Mouse (Mus musculus) embryonic facial prominence, embryonic 11.5 days (tissue): ENCODE results near the gene Hnrnph3. TPM values are rescaled to one million over a fixed set of nuclear protein-coding genes. Genes with fewer than 3 reads are reported as not detected.

Experiments used
- ATAC-seq: fragments of 200-750 bp; cut with Nextera tagmentation; replicated peaks from 2 replicates; pipeline ENCODE4 v1.8.0; 2017; ENCODE audit warnings: low read depth; ENCODE audit not compliant: insufficient number of reproducible peaks, low FRiP score, low TSS enrichment
- DNase-seq: peaks from one replicate; pipeline ENCODE4 v3.0.0-alpha.2; 2015; ENCODE audit warnings: low spot score
- H3K27ac ChIP-seq: fragments of 300-500 bp; sonication (generic); replicated peaks from 2 replicates; pipeline ENCODE4 v1.5.1; 2014; ENCODE audit warnings: mild to moderate bottlenecking, low read depth, low read length, control low read depth
- H3K27me3 ChIP-seq: fragments of 300-500 bp; sonication (generic); 2 replicates; pipeline ENCODE4 v1.6.1; 2014; ENCODE audit warnings: mild to moderate bottlenecking, low read length, moderate library complexity, mixed read lengths; ENCODE audit not compliant: control insufficient read depth, insufficient read depth
- H3K36me3 ChIP-seq: fragments of 300-500 bp; sonication (generic); replicated peaks from 2 replicates; pipeline ENCODE4 v1.6.1; 2014; ENCODE audit warnings: low read depth, mild to moderate bottlenecking, low read length, moderate library complexity, mixed read lengths; ENCODE audit not compliant: control insufficient read depth, insufficient read depth
- H3K4me1 ChIP-seq: fragments of 300-500 bp; sonication (generic); 2 replicates; pipeline ENCODE4 v1.6.1; 2014; ENCODE audit warnings: low read length, mixed read lengths; ENCODE audit not compliant: control insufficient read depth, insufficient read depth
- H3K4me2 ChIP-seq: fragments of 300-500 bp; sonication (generic); 2 replicates; pipeline ENCODE4 v1.6.1; 2014; ENCODE audit warnings: low read depth, mild to moderate bottlenecking, control low read depth, low read length, moderate library complexity
- H3K4me3 ChIP-seq: fragments of 300-500 bp; sonication (generic); 2 replicates; pipeline ENCODE4 v1.5.1; 2014; ENCODE audit warnings: low read depth, low read length, control low read depth
- H3K9ac ChIP-seq: fragments of 300-500 bp; sonication (generic); replicated peaks from 2 replicates; pipeline ENCODE4 v1.6.1; 2014; ENCODE audit warnings: mild to moderate bottlenecking, control low read depth, low read length
- H3K9me3 ChIP-seq: fragments of 300-500 bp; sonication (generic); replicated peaks from 2 replicates; pipeline ENCODE4 v1.6.1; 2016; ENCODE audit warnings: mild to moderate bottlenecking, low read length, inconsistent platforms, mixed read lengths; ENCODE audit not compliant: control insufficient read depth
- WGBS: fragments of 180-500 bp; shearing (Covaris S2); extraction: QIAGEN DNeasy Blood & Tissue Kit; methylation state at CpG from one replicate; pipeline ENCODE4 v1.1.7; 2014; 5-methylcytosine and 5-hydroxymethylcytosine counted together
- polyA plus RNA-seq: library from polyadenylated mRNA; unstranded; fragments of >200 nt; fragmentation: Nextera tagmentation; extraction: Ambion mirVana; gene quantifications from 2 replicates; pipeline ENCODE4 v1.2.1, GENCODE M21; 2014

The Hnrnph3 gene
- polyA plus RNA-seq, 1 experiment from 2014 or later, result 125 TPM

- 75% methylated on average over 9 of the region's 9 CpGs for WGBS
- no peak overlapping the region for H3K4me3 ChIP-seq
Observed at GRCm38 (mm10) chr10:63000584-63000983, 23.4 kb downstream of the Hnrnph3 start.

GRCm38 (mm10) chr10:62993991-62994390 is 30.0 kb downstream of the Hnrnph3 start:
- Histone ChIP-seq H3K9me3 (no peaks in the 10 kb centered on the region), H3K36me3 (peaks cover 14% of the 10 kb centered on the region), H3K4me1 (no peaks in the 10 kb centered on the region), H3K27ac (no peak overlapping the region), H3K4me3 (no peak overlapping the region), H3K4me2 (no peak overlapping the region), H3K27me3 (no peaks in the 10 kb centered on the region), H3K9ac (no peak overlapping the region)
- DNase-seq (no peak), ATAC-seq (no peak)
- 92% methylated on average over 8 of the region's 9 CpGs for WGBS

More at GRCm38 (mm10) chr10:63000584-63000983, 23.4 kb downstream of the Hnrnph3 start:
- no peaks in the 10 kb centered on the region for H3K27me3 ChIP-seq
- no peak overlapping the region for H3K9ac ChIP-seq
- H3K36me3 ChIP-seq, result peaks cover 16% of the 10 kb centered on the region
- DNase-seq (no peak), ATAC-seq (no peak)
- H3K27ac ChIP-seq, result no peak overlapping the region
- no peaks in the 10 kb centered on the region for H3K4me1 ChIP-seq
- H3K4me2 ChIP-seq, result no peak overlapping the region
- no peaks in the 10 kb centered on the region for H3K9me3 ChIP-seq

GRCm38 (mm10) chr10:62990636-62991035 is 33.4 kb downstream of the Hnrnph3 start:
- Histone ChIP-seq H3K27ac (no peak overlapping the region), H3K4me3 (no peak overlapping the region), H3K36me3 (no peaks in the 10 kb centered on the region; the same call in 1 of the 2 replicates), H3K9me3 (no peaks in the 10 kb centered on the region), H3K9ac (no peak overlapping the region), H3K27me3 (no peaks in the 10 kb centered on the region), H3K4me2 (no peak overlapping the region), H3K4me1 (no peaks in the 10 kb centered on the region)
- DNase-seq (no peak), ATAC-seq (no peak)
- WGBS, result 92% methylated on average over 15 of the region's 15 CpGs

- no peaks in the 10 kb centered on the region; the same call in 1 of the 2 replicates for H3K36me3 ChIP-seq
Observed at GRCm38 (mm10) chr10:62987341-62987740, 36.7 kb downstream of the Hnrnph3 start.

GRCm38 (mm10) chr10:62984495-62984894 is 39.5 kb downstream of the Hnrnph3 start:
- Histone ChIP-seq H3K27ac (no peak overlapping the region), H3K4me3 (no peak overlapping the region), H3K27me3 (no peaks in the 10 kb centered on the region), H3K4me1 (no peaks in the 10 kb centered on the region), H3K9ac (no peak overlapping the region), H3K4me2 (no peak overlapping the region), H3K36me3 (no peaks in the 10 kb centered on the region; the same call in 1 of the 2 replicates), H3K9me3 (no peaks in the 10 kb centered on the region)
- WGBS, result 93% methylated on average over 6 of the region's 6 CpGs
- no peak for DNase-seq
- no peak for ATAC-seq

More at GRCm38 (mm10) chr10:62987341-62987740, 36.7 kb downstream of the Hnrnph3 start:
- Histone ChIP-seq H3K4me1 (no peaks in the 10 kb centered on the region), H3K27ac (no peak overlapping the region), H3K4me3 (no peak overlapping the region), H3K9ac (no peak overlapping the region), H3K9me3 (no peaks in the 10 kb centered on the region), H3K27me3 (no peaks in the 10 kb centered on the region), H3K4me2 (no peak overlapping the region)
- 0 out of 2 replicates have a peak, but pooled peaks have one; percentile 42 for ATAC-seq
- WGBS, result 25% methylated on average over 3 of the region's 3 CpGs
- peak; percentile 33 for DNase-seq

GRCm38 (mm10) chr10:62984072-62984471 is 39.9 kb downstream of the Hnrnph3 start:
- no peak for ATAC-seq
- DNase-seq, result no peak
- no peak overlapping the region for H3K4me2 ChIP-seq
- H3K4me3 ChIP-seq, result no peak overlapping the region
- no peak overlapping the region for H3K9ac ChIP-seq
- 92% methylated on average over 11 of the region's 11 CpGs for WGBS
- H3K27me3 ChIP-seq, result no peaks in the 10 kb centered on the region
- H3K9me3 ChIP-seq, result no peaks in the 10 kb centered on the region
- H3K4me1 ChIP-seq, result no peaks in the 10 kb centered on the region
- no peak overlapping the region for H3K27ac ChIP-seq
- H3K36me3 ChIP-seq, result no peaks in the 10 kb centered on the region; the same call in 1 of the 2 replicates

- Histone ChIP-seq H3K27me3 (no peaks in the 10 kb centered on the region), H3K4me3 (peak within 1 kb of the TSS; percentile 82), H3K27ac (0 out of 2 replicates have a peak within 1 kb of the TSS, but pooled peaks have one; percentile 43), H3K4me1 (no peaks in the 10 kb centered on the region), H3K36me3 (no peaks in the 10 kb centered on the region; the same call in 1 of the 2 replicates), H3K4me2 (peak within 1 kb of the TSS; percentile 55), H3K9ac (peak within 1 kb of the TSS; percentile 89), H3K9me3 (no peaks in the 10 kb centered on the region)
- ATAC-seq (peak; percentile 91), DNase-seq (peak; percentile 86)
- 1% methylated on average over 75 of the region's 77 CpGs for WGBS
Observed at GRCm38 (mm10) chr10:62980039-62980954, 43.7 kb downstream of the Hnrnph3 start, which contains the start of gene Rufy2. Gene Rufy2, plus strand, starts transcription at chr10:62980223.

GRCm38 (mm10) chr10:62979667-62980038 is 44.4 kb downstream of the Hnrnph3 start:
- no peaks in the 10 kb centered on the region for H3K4me1 ChIP-seq
- H3K27ac ChIP-seq, result no peak overlapping the region
- no peaks in the 10 kb centered on the region; the same call in 1 of the 2 replicates for H3K36me3 ChIP-seq
- H3K27me3 ChIP-seq, result no peaks in the 10 kb centered on the region
- H3K4me2 ChIP-seq, result peak overlapping the region; percentile 55
- H3K9me3 ChIP-seq, result no peaks in the 10 kb centered on the region
- peak overlapping the region; percentile 82 for H3K4me3 ChIP-seq
- ATAC-seq (no peak), DNase-seq (no peak)
- 9% methylated on average over 10 of the region's 10 CpGs for WGBS
- H3K9ac ChIP-seq, result peak overlapping the region; percentile 33; the same call in 1 of the 2 replicates
